Mouse (Mus musculus) forebrain, embryonic 12.5 days (tissue): ENCODE results near the gene Asap2. TPM values are rescaled to one million over a fixed set of nuclear protein-coding genes. Genes with fewer than 3 reads are reported as not detected.

ENCODE experiments used
- ATAC-seq: fragments of 200-750 bp; cut with Nextera tagmentation; 2 replicates; pipeline ENCODE4 v1.8.0; 2017; ENCODE audit warnings: moderate TSS enrichment; ENCODE audit not compliant: low FRiP score
- H3K27ac ChIP-seq: fragments of 300-500 bp; sonication (generic); 2 replicates; pipeline ENCODE4 v1.5.1; 2016; ENCODE audit warnings: mild to moderate bottlenecking
- H3K27me3 ChIP-seq: fragments of 300-500 bp; sonication (generic); 2 replicates; pipeline ENCODE4 v1.6.1; 2016; ENCODE audit warnings: mild to moderate bottlenecking
- H3K36me3 ChIP-seq: fragments of 300-500 bp; sonication (generic); replicated peaks from 2 replicates; pipeline ENCODE4 v1.6.1; 2016; ENCODE audit warnings: mild to moderate bottlenecking
- H3K4me1 ChIP-seq: fragments of 300-500 bp; sonication (generic); 2 replicates; pipeline ENCODE4 v1.6.1; 2016
- H3K4me2 ChIP-seq: fragments of 300-500 bp; sonication (generic); 2 replicates; pipeline ENCODE4 v1.6.1; 2016; ENCODE audit warnings: mild to moderate bottlenecking, moderate library complexity
- H3K4me3 ChIP-seq: fragments of 300-500 bp; sonication (generic); replicated peaks from 2 replicates; pipeline ENCODE4 v1.5.1; 2016; ENCODE audit warnings: mild to moderate bottlenecking
- H3K9ac ChIP-seq: fragments of 300-500 bp; sonication (generic); 2 replicates; pipeline ENCODE4 v1.6.1; 2016; ENCODE audit warnings: mild to moderate bottlenecking
- H3K9me3 ChIP-seq: fragments of 300-500 bp; sonication (generic); 2 replicates; pipeline ENCODE4 v1.6.1; 2016
- WGBS: fragments of 180-500 bp; shearing (Covaris S2); methylation state at CpG from one replicate; pipeline ENCODE4 v1.1.7; 2016; 5-methylcytosine and 5-hydroxymethylcytosine counted together
- polyA plus RNA-seq: library from polyadenylated mRNA; unstranded; fragments of >200 nt; fragmentation: Nextera tagmentation; extraction: Ambion mirVana; gene quantifications from 2 replicates; pipeline ENCODE4 v1.2.1, GENCODE M21; 2016

Asap2 gene
- polyA plus RNA-seq, 1 experiment from 2014 or later, result 18.6 TPM

DNA sequence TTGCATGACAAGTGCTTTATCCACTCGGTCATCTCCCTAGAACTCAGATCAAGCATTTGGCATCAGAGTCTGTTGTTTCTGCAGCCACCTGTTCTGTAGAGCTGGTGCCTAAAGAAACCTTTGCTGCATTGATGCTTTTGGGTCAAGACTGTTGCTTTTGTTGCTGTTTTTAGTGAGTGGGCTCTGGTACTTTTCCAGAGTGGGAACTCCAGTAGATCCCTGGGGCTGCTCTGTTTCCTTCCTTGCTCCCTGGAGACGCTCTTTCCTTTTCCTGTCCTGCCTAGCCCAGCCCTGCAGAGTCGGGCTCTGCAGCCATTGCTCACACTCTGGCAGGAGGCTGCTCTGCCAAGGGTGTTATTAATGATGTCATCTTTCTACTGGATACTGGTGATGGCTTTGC, 129.2 kb downstream of the Asap2 start:
- Histone ChIP-seq H3K27me3 (no peaks in the 10 kb centered on the region), H3K4me3 (no peak overlapping the region), H3K36me3 (0 out of 2 replicates have a peak, but pooled peaks cover 2% of the 10 kb centered on the region), H3K9ac (no peak overlapping the region), H3K9me3 (no peaks in the 10 kb centered on the region), H3K4me1 (peaks cover 8% of the 10 kb centered on the region), H3K27ac (no peak overlapping the region), H3K4me2 (no peak overlapping the region)
- ATAC-seq, result no peak
- 83% methylated on average over 3 of the region's 3 CpGs for WGBS

DNA sequence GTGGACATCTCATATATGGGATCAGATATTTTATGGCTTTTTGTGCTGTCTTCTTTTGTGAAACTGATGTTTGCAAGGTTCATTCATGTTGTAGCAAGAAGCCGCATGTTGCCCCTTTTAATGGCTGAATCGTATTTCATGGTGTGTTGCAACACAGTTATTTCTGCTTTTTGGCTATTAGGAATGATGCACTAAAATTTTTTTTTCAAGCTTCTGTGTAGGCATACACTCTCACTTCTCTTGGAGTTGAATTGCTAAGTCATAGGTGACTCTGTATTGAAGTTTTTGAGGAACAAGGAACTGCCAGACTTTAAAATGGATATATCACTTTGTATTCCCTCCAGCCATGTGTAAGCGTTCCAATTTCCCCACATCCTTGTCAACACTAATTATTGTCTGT, 132.6 kb downstream of the Asap2 start:
- WGBS, result 89% methylated on average over 3 of the region's 3 CpGs
- Histone ChIP-seq H3K9ac (no peak overlapping the region), H3K27me3 (no peaks in the 10 kb centered on the region), H3K4me1 (peaks cover 17% of the 10 kb centered on the region), H3K27ac (no peak overlapping the region), H3K9me3 (no peaks in the 10 kb centered on the region), H3K36me3 (0 out of 2 replicates have a peak, but pooled peaks cover 2% of the 10 kb centered on the region), H3K4me3 (no peak overlapping the region), H3K4me2 (no peak overlapping the region)
- ATAC-seq, result no peak

DNA sequence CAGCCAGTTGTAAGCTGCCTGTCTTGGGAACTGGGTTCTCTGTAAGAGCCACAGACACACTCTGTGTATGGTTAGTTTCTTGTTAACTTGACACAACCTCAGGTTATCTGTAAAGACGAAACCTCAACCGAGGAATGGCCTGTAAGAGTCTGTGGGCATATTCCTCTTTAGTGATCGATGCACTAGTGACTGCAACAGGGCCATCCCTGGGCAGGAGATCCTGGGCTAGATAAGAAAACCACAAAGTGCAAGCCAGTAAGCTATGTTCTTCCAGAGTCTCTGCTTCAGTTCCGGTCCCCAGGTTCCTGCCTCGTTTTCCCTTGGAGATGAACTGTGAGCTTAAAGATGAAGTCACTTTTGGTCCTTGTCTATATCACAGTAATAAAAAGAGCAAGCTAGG, 133.4 kb downstream of the Asap2 start:
- no peaks in the 10 kb centered on the region for H3K27me3 ChIP-seq
- H3K4me3 ChIP-seq, result no peak overlapping the region
- no peak overlapping the region for H3K4me2 ChIP-seq
- ATAC-seq, result no peak
- WGBS, result 95% methylated on average over 5 of the region's 5 CpGs
- peaks cover 25% of the 10 kb centered on the region for H3K4me1 ChIP-seq
- no peaks in the 10 kb centered on the region for H3K9me3 ChIP-seq
- no peak overlapping the region for H3K9ac ChIP-seq
- 0 out of 2 replicates have a peak, but pooled peaks cover 2% of the 10 kb centered on the region for H3K36me3 ChIP-seq
- no peak overlapping the region for H3K27ac ChIP-seq

DNA sequence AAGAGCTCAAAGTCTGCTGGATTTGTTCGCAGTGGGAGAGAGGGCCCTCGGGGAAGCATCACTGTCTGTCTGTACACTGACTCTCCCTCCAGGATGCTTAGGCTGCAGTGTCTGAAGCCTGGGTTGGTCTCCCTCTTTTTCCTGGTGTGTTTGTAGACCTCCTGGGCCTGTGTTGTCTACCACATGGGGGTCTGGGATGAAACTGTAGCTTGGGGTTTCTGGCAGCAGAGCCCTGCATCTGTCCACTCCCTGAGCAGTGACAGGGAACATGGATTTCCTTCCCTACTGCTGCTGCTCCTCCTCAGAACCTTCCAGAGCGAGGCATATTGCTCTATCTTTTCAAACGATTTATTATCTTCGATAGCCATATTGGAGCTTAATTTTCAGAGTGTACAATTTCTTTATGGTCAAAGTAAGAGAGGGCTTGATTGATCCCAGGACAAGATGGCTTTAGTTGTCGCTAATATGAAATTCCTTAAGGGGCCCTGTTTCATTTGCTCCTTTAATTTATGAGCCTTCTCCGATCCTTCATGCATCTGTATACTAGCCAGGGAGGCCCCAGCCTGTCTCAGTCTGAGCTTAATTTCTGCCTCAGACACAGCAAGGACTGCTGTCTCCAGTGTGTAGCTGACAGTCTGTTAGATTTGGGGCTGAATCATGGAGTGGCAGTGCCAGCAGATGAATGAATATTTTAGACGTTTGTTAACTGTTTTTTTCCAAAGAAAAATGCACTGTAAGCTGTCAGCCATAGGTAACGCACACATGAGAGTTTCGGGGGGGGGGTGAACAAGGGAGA, 135.6 kb downstream of the Asap2 start:
- Histone ChIP-seq H3K4me3 (no peak overlapping the region), H3K4me1 (peaks cover 33% of the 10 kb centered on the region), H3K9ac (no peak overlapping the region), H3K27ac (no peak overlapping the region), H3K36me3 (0 out of 2 replicates have a peak, but pooled peaks cover 2% of the 10 kb centered on the region), H3K27me3 (no peaks in the 10 kb centered on the region), H3K4me2 (no peak overlapping the region), H3K9me3 (no peaks in the 10 kb centered on the region)
- ATAC-seq, result no peak
- WGBS, result 77% methylated on average over 10 of the region's 10 CpGs

DNA sequence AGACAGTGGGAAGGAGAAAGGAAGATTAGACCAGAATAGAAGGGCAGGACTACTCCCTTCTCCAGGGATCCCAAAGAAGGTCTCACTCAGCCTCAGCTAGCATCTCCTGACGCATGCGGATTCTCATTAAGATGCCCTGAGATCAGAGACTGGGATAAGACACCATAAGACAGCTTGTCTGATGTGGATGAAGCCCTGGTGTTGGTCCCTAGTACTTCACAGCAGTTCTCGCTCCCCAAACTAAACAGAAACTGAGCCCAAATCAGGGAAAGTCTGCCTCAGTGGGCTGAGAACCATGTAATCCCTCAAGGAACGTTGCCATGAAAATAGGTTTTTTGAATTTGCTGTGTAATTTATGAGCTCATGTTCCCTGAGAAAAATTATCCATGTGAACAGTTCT, 136.3 kb downstream of the Asap2 start:
- ATAC-seq, result no peak

DNA sequence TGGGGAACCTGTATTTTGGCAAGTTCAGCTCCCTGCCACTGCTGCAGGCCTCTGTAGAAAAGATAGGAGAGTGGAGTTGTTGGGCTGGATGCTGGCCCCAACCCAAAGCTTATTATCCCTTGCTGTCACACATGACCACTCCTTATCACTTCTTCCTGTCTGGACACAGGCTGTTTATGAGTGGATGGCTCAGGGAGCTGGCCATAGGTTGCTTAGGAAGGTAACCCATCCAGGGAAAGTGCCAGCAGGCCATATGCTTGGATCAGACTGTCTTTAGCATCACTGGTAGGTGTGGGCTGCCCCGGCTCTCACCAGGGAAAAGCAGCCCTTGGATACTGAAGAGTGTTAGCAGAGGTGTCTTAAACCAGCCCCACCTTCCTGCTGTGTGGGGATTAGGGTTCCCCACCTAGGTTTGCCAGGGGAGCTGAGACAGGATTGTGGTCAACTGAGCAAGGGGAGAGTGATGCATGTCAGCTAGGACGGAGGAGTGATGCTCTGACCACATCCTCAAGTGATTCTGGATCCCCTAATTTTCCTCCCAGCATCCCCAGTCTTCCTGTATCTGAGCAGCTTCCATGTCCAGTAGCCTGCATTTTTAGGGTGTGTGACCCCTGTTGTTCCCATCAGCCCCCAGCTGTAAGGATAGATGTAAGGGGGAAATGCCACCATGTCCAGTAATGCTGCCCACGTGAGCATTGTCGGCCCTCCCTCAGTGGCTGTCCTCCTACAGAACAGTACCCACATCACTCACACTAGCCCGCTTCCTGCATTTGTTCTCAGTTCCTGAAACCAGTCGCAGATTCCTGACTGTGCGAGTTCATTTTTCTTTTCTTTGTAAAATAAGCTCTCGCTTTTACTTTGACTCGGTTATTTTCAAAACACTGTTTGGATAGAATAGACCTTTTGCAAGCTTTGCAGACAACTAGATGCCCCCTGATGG, 138.9 kb downstream of the Asap2 start:
- 84% methylated on average over 9 of the region's 9 CpGs for WGBS
- Histone ChIP-seq H3K4me1 (peaks cover 64% of the 10 kb centered on the region), H3K27me3 (no peaks in the 10 kb centered on the region), H3K4me2 (no peak overlapping the region), H3K9ac (no peak overlapping the region), H3K4me3 (no peak overlapping the region), H3K9me3 (no peaks in the 10 kb centered on the region), H3K27ac (no peak overlapping the region), H3K36me3 (no peaks in the 10 kb centered on the region)
- ATAC-seq, result no peak

More for the DNA sequence above, 136.3 kb downstream of the Asap2 start:
- 91% methylated on average over 4 of the region's 4 CpGs for WGBS
- Histone ChIP-seq H3K4me3 (no peak overlapping the region), H3K4me1 (peaks cover 37% of the 10 kb centered on the region), H3K9ac (no peak overlapping the region), H3K27ac (no peak overlapping the region), H3K27me3 (no peaks in the 10 kb centered on the region), H3K4me2 (no peak overlapping the region), H3K36me3 (0 out of 2 replicates have a peak, but pooled peaks cover 2% of the 10 kb centered on the region), H3K9me3 (no peaks in the 10 kb centered on the region)

DNA sequence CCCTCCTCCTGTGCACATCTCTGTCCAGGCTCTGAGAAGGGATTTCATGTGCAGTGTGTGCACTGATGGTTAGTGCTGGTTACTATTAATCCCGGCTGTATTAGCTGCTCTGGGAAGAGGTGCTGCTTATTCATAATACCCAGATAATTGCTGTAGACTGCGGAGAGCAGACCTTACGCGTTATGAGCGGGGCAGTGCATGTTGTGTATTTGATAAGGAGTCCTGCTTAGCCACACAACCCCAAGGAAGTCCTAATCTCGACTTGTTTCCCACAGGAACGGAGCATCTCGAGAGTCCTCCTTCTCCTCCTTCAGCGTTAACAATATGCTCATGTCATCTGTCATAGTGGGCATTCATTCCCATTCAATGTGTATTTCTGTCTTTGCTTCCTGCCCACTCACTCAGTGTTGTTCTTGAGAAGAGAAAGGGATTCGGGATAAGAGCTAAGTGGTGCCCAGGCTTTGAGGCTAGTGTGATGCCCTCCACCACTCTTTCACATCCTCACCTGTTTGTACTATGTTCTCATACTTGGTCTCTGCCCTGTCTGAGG, 140.1 kb downstream of the Asap2 start:
- WGBS, result 83% methylated on average over 10 of the region's 10 CpGs
- peaks cover 71% of the 10 kb centered on the region for H3K4me1 ChIP-seq
- H3K27ac ChIP-seq, result no peak overlapping the region
- H3K4me3 ChIP-seq, result no peak overlapping the region
- no peaks in the 10 kb centered on the region for H3K9me3 ChIP-seq
- ATAC-seq, result no peak
- no peaks in the 10 kb centered on the region for H3K36me3 ChIP-seq
- H3K4me2 ChIP-seq, result no peak overlapping the region
- H3K27me3 ChIP-seq, result no peaks in the 10 kb centered on the region
- no peak overlapping the region for H3K9ac ChIP-seq

DNA sequence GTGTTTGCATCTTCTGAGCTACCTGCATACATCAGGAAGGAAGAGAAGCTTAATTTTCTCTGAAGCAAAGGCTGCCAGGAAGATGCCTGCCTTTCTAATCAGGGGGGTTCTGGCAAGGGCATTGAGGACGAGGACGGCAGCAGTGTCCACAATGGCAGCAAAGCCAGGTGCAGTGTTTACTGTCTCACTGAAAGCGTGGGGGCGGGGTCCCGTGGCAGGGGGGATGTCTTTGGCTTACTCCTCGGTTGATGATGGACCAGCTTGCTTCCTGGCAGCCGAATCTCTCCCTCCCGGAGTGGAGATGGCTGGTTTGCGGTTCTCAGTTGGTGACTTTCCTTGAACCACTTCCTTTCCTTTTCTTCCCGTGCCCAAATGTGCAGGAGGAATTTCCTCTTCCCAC, 142.3 kb downstream of the Asap2 start:
- Histone ChIP-seq H3K36me3 (no peaks in the 10 kb centered on the region), H3K27me3 (no peaks in the 10 kb centered on the region), H3K9me3 (no peaks in the 10 kb centered on the region), H3K4me3 (no peak overlapping the region), H3K4me2 (no peak overlapping the region), H3K4me1 (peaks cover 67% of the 10 kb centered on the region), H3K27ac (no peak overlapping the region), H3K9ac (no peak overlapping the region)
- WGBS, result 48% methylated on average over 10 of the region's 10 CpGs
- no peak for ATAC-seq

DNA sequence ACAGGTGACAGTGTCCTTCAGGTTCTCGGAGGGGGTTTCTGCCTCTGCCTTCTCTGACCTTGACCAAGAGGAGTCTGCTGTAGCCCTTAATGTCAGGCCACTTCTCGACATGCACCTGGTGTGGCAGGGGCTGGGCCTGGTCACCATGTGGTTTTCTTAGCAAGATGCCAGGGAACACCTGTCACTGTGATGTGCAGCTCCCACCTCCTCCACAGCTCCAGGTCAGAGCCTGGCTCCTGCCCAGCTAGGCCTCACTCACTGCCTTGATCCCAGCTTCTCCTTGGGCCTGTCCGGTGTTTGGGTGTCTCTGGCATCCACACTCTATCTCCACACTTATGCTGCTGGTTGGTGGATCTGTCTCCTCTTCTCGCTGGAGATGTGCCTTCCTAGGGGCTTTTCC, 142.8 kb downstream of the Asap2 start:
- H3K36me3 ChIP-seq, result no peaks in the 10 kb centered on the region
- H3K4me3 ChIP-seq, result no peak overlapping the region
- no peaks in the 10 kb centered on the region for H3K27me3 ChIP-seq
- no peak for ATAC-seq
- no peak overlapping the region for H3K9ac ChIP-seq
- peaks cover 65% of the 10 kb centered on the region for H3K4me1 ChIP-seq
- H3K27ac ChIP-seq, result 0 out of 2 replicates have a peak overlapping the region, but pooled peaks have one; percentile 8
- H3K4me2 ChIP-seq, result no peak overlapping the region
- 83% methylated on average over 4 of the region's 4 CpGs for WGBS
- H3K9me3 ChIP-seq, result no peaks in the 10 kb centered on the region

DNA sequence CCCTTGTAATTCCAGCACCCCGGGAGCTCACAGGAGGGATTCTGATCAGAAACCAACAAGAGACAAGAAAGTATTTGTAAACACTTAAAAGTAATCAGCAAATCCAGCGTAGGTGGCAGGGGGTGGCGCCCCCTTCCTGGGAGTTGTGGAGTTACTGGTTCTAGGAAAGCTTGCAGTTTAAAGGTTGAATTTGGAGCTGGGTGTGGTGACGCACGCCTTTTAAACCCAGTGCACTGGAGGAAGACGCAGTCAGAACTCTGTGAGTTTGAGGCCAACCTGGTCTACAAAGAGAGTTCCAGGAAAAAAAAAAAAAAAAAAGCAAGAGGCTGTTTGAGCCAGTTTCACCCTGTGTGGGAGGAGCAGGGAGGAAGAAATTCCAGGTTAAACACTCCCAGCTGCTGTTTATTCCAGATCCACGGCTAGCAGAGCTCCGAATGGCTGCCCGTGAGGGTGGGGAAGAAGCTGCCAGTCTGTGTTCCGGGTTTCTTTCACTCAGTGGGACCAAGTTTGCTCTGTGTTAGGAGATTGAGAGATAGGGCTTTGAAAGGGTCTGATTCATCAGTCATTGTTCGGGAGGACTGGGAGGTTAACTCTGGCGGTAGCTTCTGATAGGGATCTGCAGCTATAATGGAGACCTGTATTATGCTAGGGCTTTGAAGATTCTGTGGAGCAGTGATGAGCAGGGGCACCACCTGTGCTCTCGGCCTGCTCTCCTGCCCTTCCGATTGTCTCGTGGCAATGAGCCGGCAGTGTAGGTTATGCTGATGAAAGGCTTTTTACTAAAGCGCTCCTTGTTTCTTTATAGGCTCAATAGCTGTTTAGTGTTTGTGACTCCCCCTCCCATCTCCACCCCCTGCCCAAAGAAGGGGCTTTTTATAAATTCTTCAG, 144.0 kb downstream of the Asap2 start:
- Histone ChIP-seq H3K4me2 (no peak overlapping the region), H3K27ac (peak overlapping the region; percentile 46; the same call in 1 of the 2 replicates), H3K4me3 (no peak overlapping the region), H3K27me3 (no peaks in the 10 kb centered on the region), H3K9ac (no peak overlapping the region), H3K36me3 (no peaks in the 10 kb centered on the region), H3K4me1 (peaks cover 64% of the 10 kb centered on the region), H3K9me3 (no peaks in the 10 kb centered on the region)
- WGBS, result 50% methylated on average over 17 of the region's 17 CpGs
- 0 out of 2 replicates have a peak, but pooled peaks have one; percentile 21 for ATAC-seq

DNA sequence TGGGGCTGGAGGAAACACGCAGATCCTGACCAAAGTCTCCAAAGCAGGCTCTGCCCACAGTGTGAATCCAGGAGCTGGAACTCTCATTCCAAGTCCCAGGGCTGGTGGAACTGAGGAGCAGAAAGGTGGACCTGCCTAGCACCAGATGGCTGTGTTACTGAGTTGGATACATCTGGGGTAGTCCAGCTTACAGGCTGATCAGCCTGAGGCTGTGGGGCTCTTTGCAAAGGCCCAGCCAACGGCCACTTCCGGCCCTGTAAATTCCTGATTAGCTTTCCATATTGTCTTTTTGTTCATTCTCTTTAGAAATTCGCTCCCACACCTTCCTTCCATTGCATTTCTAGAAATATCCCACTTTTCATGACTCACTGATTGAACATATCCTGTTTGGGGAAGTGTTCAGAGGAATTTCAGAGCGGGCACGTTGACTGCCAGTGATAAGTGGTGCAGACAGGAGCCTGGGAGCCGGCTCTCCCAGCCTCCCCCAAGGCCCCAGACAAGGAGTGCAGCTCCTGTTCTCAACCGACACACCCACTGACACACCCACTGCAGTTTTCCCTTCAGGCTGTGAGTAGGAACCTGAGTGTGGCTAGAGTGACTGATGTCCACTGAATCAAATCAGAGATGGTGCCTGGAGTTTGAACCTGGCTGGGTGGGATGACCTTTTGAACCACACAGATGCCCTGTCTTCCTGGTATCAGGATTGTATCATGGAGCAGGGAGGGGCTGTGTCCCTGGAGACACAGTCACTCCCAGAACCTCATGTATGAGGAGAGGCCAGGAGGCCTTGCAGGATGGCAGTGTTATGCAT, 145.6 kb downstream of the Asap2 start:
- ATAC-seq, result no peak
- no peak overlapping the region for H3K27ac ChIP-seq
- H3K4me1 ChIP-seq, result peaks cover 72% of the 10 kb centered on the region
- no peaks in the 10 kb centered on the region for H3K9me3 ChIP-seq
- H3K4me3 ChIP-seq, result no peak overlapping the region
- H3K9ac ChIP-seq, result no peak overlapping the region
- no peaks in the 10 kb centered on the region for H3K36me3 ChIP-seq
- H3K4me2 ChIP-seq, result no peak overlapping the region
- WGBS, result 77% methylated on average over 8 of the region's 8 CpGs
- H3K27me3 ChIP-seq, result no peaks in the 10 kb centered on the region
